Mouse (Mus musculus) heart, embryonic 11.5 days (tissue): Measurements from ENCODE around the gene Fstl1. TPM values are rescaled to one million over a fixed set of nuclear protein-coding genes. Genes with fewer than 3 reads are reported as not detected.

Source experiments
- ATAC-seq: fragments of 200-750 bp; cut with Nextera tagmentation; replicated peaks from 2 replicates; pipeline ENCODE4 v1.8.0; 2017; ENCODE audit warnings: moderate library complexity; ENCODE audit not compliant: insufficient number of reproducible peaks, low FRiP score, low TSS enrichment
- H3K27ac ChIP-seq: fragments of 300-500 bp; sonication (generic); 2 replicates; pipeline ENCODE4 v1.5.1; 2014; ENCODE audit warnings: mild to moderate bottlenecking, low read depth, low read length
- H3K27me3 ChIP-seq: fragments of 300-500 bp; sonication (generic); 2 replicates; pipeline ENCODE4 v1.6.1; 2014; ENCODE audit warnings: mild to moderate bottlenecking, low read length, mixed read lengths; ENCODE audit not compliant: control insufficient read depth, insufficient read depth
- H3K36me3 ChIP-seq: fragments of 300-500 bp; sonication (generic); 2 replicates; pipeline ENCODE4 v1.6.1; 2014; ENCODE audit warnings: mild to moderate bottlenecking, low read length, moderate library complexity, mixed read lengths; ENCODE audit not compliant: control insufficient read depth, insufficient read depth
- H3K4me1 ChIP-seq: fragments of 300-500 bp; sonication (generic); 2 replicates; pipeline ENCODE4 v1.6.1; 2014; ENCODE audit warnings: low read length; ENCODE audit not compliant: control insufficient read depth, insufficient read depth
- H3K4me2 ChIP-seq: fragments of 300-500 bp; sonication (generic); 2 replicates; pipeline ENCODE4 v1.6.1; 2014; ENCODE audit warnings: mild to moderate bottlenecking, moderate library complexity
- H3K4me3 ChIP-seq: fragments of 300-500 bp; sonication (generic); 2 replicates; pipeline ENCODE4 v1.5.1; 2014; ENCODE audit warnings: low read depth, low read length
- H3K9ac ChIP-seq: fragments of 300-500 bp; sonication (generic); 2 replicates; pipeline ENCODE4 v1.6.1; 2014; ENCODE audit warnings: mild to moderate bottlenecking, low read depth, low read length, moderate library complexity
- H3K9me3 ChIP-seq: fragments of 300-500 bp; sonication (generic); replicated peaks from 2 replicates; pipeline ENCODE4 v1.6.1; 2016; ENCODE audit warnings: low read length; ENCODE audit not compliant: control insufficient read depth
- WGBS: fragments of 180-500 bp; shearing (Covaris S2); extraction: QIAGEN DNeasy Blood & Tissue Kit; methylation state at CpG from one replicate; pipeline ENCODE4 v1.1.7; 2014; ENCODE audit not compliant: insufficient replicate concordance; 5-methylcytosine and 5-hydroxymethylcytosine counted together
- polyA plus RNA-seq: library from polyadenylated mRNA; unstranded; fragments of >200 nt; fragmentation: Nextera tagmentation; extraction: Ambion mirVana; gene quantifications from 2 replicates; pipeline ENCODE4 v1.2.1, GENCODE M21; 2014

The Fstl1 gene
- polyA plus RNA-seq, 1 experiment from 2014 or later: 503 TPM

DNA sequence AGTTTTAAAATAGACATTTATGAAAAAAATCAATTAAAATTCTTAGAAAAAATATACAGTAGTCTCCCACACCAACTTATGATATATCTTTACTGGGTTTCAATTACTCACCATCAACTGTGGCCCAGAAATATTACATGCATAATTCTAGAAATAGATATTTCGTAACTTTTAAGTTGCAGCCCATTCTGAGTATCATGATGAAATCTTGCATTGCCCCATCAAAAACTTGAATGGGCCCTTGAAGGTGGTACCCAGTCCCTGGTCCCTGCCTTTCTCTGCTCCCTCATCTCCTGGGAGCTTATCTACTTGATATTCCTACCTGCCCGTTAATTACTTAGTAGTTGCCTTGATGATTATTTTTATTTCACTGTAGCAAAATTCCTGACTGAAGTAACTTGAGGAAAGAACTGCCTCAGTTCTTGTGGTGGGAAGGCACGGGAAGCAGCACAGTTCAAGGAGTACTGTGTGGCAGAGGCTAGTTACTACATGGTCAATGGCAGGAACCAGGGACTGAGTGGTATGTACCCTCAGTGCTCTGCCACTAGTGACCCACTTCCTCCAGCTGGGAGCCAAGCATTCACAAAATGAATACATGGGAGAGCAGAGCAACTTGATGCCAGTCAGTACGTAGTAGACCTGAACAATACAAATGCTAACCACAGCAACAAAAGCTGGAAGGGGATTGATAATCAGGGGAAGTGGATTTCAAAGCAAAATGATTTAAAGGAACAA is 98.0 kb downstream of the Fstl1 start:
- H3K27ac ChIP-seq: no peak overlapping the region
- no peaks in the 10 kb centered on the region for H3K27me3 ChIP-seq
- H3K9me3 ChIP-seq: no peaks in the 10 kb centered on the region
- peaks cover 21% of the 10 kb centered on the region for H3K4me1 ChIP-seq
- peaks cover 8% of the 10 kb centered on the region for H3K36me3 ChIP-seq
- H3K4me2 ChIP-seq: no peak overlapping the region
- WGBS: 77% methylated on average over 4 of the region's 4 CpGs
- no peak for ATAC-seq
- no peak overlapping the region for H3K4me3 ChIP-seq
- H3K9ac ChIP-seq: no peak overlapping the region

DNA sequence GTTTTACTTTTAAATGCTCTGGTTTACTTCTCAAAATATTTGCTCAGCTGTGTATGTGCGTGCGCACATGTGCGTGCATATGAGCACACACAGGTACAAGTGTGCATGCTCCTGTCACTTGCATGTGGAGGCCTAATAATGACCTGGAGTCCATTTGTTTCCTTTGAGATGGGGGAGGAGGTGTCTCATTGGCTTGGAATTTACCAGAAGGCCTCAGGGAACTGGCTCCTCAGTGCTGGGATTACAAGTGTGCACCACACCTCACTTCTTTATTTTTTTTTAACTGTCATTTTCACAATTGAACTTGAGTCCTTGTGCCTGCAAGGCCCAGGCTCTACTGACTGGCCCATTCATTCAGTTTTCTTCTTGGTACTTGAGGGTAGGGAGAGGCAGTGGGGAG is 100.7 kb downstream of the Fstl1 start:
- Histone ChIP-seq H3K36me3 (peaks cover 10% of the 10 kb centered on the region), H3K27ac (no peak overlapping the region), H3K27me3 (no peaks in the 10 kb centered on the region), H3K9me3 (no peaks in the 10 kb centered on the region), H3K9ac (no peak overlapping the region), H3K4me1 (peaks cover 8% of the 10 kb centered on the region; the same call in 1 of the 2 replicates), H3K4me2 (no peak overlapping the region), H3K4me3 (no peak overlapping the region)
- no peak for ATAC-seq
- WGBS: 95% methylated on average over 3 of the region's 3 CpGs

DNA sequence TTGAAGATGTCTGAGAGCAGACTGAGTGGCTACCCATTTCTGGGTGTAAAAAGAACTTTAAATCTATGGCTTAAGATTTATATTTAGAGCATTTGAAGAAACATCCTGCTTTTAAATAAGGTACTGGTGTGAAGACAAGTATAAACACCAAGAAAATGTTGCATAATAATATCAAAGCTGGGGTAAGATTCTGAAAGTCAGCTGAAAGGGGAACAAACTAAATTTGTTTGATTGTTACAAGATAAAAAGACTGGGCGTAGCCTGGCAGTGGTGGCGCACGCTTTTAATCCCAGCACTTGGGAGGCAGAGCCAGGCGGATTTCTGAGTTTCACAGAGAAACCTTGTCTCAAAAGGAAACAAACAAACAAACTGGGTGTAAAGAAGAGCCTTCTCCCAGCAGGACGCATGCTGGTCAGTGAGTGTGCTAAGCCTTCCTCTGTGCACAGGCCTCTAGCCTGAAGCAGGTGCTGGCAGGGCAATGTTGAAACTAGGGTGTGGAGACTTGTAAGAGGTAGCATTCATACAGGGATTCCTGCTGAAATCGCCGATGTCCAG is 102.4 kb downstream of the Fstl1 start:
- Histone ChIP-seq H3K4me3 (no peak overlapping the region), H3K9me3 (no peaks in the 10 kb centered on the region), H3K4me1 (peaks cover 8% of the 10 kb centered on the region; the same call in 1 of the 2 replicates), H3K36me3 (peaks cover 22% of the 10 kb centered on the region), H3K9ac (no peak overlapping the region), H3K27ac (no peak overlapping the region), H3K27me3 (no peaks in the 10 kb centered on the region), H3K4me2 (no peak overlapping the region)
- 83% methylated on average over 7 of the region's 7 CpGs for WGBS
- ATAC-seq: no peak

DNA sequence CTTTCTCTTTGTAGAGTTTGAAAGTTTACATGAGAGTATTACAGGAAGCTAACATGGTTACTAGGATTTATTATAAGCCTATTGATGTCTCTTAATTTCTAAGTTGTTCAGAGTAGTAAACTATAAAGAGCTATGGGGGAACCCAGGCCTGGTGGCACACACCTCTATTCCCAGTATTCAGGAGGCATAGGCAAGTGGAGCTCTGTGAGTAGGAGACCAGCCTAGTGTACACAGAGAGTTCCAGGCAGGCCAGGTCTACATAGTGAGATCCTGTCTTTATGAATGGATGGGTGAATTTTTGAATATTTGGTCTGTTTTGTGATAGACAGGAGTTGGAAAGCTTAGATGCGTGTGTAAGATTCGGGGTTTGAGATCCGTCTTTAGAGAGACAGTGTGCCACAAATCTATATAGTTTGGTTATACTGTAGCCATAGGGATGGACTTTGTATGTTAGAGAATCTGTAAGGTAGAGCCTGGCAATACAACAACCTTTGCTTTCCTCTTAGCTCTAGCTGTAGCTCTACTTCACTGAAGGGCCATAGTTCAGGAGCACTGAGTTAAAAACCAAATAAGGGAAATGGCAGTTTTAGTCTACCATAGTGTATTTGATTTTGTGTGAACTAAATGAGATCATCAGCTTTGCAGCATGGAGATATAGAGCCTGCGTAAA is 103.2 kb downstream of the Fstl1 start:
- WGBS: 93% methylated on average over 4 of the region's 4 CpGs
- H3K4me2 ChIP-seq: no peak overlapping the region
- ATAC-seq: no peak
- H3K27ac ChIP-seq: no peak overlapping the region
- no peaks in the 10 kb centered on the region for H3K27me3 ChIP-seq
- no peaks in the 10 kb centered on the region for H3K9me3 ChIP-seq
- H3K9ac ChIP-seq: no peak overlapping the region
- H3K4me3 ChIP-seq: no peak overlapping the region
- H3K36me3 ChIP-seq: peaks cover 20% of the 10 kb centered on the region
- peaks cover 8% of the 10 kb centered on the region; the same call in 1 of the 2 replicates for H3K4me1 ChIP-seq

DNA sequence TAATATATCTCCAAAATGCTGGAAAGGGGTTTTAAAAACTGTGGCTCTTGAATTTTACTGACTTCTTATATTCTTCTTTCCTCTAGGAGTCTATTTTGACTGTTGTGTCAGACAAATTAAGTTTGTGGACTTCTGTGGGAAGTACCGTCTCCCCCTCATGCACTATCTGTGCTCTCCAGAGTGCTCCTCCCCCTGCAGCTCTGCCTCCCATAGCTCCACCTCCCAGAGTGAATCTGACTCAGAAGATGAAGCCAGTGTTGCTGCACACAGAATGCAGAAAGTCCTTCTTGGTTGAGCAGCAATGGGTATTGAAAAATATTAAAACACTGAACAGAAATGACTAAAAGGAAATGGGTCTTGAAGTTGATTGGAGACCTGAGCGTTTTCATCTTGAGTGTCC is 104.5 kb downstream of the Fstl1 start:
- no peak overlapping the region for H3K27ac ChIP-seq
- H3K9me3 ChIP-seq: no peaks in the 10 kb centered on the region
- no peak overlapping the region for H3K4me2 ChIP-seq
- peaks cover 20% of the 10 kb centered on the region for H3K36me3 ChIP-seq
- no peak overlapping the region for H3K4me3 ChIP-seq
- 53% methylated on average over 2 of the region's 2 CpGs for WGBS
- no peak for ATAC-seq
- H3K4me1 ChIP-seq: peaks cover 8% of the 10 kb centered on the region; the same call in 1 of the 2 replicates
- no peak overlapping the region for H3K9ac ChIP-seq
- H3K27me3 ChIP-seq: no peaks in the 10 kb centered on the region

Other genes starting within 250 kb of the Fstl1 start
- gene Gtf2e1, start 237.1 kb upstream of the Fstl1 start, polyA plus RNA-seq: 27.2 and 30.1 TPM in 2 replicates
- gene Rabl3, start 237.0 kb upstream of the Fstl1 start, polyA plus RNA-seq: 34.4 and 36.3 TPM in 2 replicates
- gene Hgd, start 196.7 kb upstream of the Fstl1 start, polyA plus RNA-seq: 0.20 and 0.72 TPM in 2 replicates
- 84.7 and 88.8 TPM in 2 replicates for gene Ndufb4, start 122.4 kb upstream of the Fstl1 start, polyA plus RNA-seq
- gene Gm36028, start 84.3 kb downstream of the Fstl1 start, polyA plus RNA-seq: 1.00 and 1.0 TPM in 2 replicates
- gene Lrrc58, start 91.5 kb downstream of the Fstl1 start, polyA plus RNA-seq: 41.6 and 42.9 TPM in 2 replicates
- gene Gpr156, start 139.6 kb downstream of the Fstl1 start, polyA plus RNA-seq: 0.66 and 0.87 TPM in 2 replicates